Mouse (Mus musculus): Measurements from ENCODE around the gene Zfp644.

Gene Zfp644

DNA sequence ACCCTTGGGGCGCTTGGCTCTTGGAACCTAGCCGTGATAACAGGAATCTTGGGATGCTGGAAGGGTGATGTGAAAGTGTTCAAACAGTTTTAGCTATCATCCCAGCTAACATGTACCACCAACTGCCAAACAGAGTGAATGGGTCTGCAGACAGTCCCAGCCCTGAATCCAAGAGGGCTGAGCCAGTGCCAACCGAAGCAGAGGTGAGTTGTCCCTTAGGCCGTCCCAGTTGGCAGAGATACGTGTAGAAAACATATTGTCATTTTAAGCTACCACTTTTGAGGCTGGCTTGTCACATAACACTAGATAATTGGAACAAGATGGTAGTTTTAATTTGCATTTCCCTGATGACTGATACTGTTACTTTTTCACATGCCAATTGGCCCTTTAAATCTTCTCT is 106.4 kb downstream of the Zfp644 start:
- no peak for DNase-seq

DNA sequence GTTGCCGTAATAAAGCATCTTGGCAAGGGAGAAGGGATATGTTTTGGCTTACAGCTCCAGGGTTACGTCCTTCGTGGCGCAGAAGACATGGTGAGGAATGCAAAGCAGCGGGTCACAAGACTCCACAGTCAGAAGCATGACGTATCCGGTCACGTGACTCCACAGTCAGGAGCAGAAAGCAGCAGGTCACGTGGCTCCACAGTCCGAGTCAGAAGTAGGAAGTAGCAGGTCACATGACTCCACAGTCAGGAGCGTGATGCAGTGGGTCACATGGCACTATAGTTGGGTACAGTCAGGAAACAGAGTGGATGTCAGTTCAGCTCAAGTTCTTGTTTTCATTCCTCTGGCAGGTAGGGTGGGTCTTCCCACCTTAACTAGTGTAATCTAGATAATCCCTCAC is 107.4 kb downstream of the Zfp644 start:
- no peak for DNase-seq

DNA sequence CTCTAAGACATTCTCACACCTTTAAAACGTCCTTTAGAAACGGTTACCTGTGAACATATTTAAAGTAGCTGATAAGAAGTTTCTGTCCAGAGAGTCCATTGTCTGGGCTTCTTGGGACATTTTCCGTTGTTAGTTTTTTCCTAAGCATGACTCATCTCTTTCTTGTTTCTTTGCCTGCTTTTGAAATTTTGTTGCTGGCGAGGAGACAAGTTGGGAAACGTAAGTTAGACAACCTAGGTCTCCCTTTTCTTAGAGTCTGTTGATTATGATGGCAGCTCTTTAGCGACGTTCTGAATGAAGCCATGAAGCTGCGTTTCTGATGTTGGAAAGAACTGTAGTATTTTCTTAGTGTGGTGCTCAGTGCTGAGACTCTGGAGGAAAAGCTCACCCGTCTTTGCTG is 108.1 kb downstream of the Zfp644 start:
- no peak for DNase-seq

DNA sequence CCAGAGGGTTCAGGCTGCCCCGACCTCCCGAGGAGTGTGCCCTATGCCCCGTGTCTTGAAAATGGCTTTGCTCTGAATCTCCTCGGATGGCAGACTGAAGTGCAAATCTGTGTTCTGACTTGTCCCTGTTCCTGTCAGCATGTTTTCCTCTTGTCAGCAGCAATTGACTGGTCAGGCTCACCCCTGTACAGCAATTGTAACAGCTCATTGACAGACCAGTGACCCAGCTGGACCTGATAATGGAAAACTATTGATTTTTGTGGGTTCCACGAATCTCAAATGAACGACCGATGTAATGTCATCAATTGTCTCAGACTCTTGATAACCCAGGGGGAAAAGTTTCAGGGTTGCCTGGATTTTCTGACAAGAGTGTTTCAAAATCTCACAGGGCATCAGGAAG is 116.1 kb downstream of the Zfp644 start:
- no peak for DNase-seq

DNA sequence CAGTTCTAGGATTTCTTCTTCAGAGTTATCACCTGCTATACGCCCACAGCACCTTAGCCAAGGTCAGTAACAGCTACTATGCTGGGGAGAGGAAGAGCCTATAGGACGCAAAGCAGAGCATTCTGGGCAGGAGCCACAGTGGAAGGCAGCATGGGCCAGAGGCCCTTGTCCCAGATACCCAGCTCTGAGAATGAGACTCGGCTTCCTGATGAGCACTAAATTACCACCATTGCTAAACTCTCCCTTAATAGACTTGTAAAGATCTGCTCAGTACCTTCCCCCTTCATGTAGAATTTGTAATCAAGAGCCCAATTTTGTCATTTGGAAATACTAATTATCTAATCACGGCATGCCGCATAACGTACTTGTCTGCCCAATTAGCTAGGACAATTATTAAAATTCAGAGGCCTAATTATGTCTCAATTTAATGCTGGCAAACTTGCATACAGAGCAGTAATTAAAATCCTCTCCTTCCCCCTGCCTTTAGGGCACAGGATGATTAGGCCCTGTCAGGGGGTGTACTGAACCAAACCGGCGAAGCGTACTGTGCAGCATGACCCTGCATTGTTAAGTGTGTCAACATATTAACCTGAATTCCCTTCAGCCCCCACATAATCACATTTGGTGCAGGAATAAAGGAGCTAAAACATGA is 119.7 kb downstream of the Zfp644 start:
- DNase-seq, result no peak

DNA sequence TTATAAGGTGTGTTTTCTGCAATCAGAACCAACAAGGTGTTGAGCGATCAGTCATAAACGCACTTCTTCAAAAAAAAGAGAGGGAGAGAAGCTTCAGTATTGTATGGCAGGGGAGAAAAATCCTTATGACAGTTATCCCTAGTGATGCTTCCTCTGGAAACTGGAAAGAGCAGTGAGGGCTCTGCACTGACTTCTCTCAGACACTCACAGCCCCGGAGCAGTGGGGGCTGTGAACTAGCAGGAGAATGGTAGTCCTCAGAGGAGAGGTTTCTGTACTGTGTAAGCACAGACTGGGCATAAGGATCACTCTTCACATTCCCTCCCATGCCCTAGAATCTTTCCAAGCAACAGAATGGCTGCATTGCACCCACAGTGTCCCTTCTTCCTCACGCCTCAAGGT is 122.0 kb downstream of the Zfp644 start:
- DNase-seq, result no peak

DNA sequence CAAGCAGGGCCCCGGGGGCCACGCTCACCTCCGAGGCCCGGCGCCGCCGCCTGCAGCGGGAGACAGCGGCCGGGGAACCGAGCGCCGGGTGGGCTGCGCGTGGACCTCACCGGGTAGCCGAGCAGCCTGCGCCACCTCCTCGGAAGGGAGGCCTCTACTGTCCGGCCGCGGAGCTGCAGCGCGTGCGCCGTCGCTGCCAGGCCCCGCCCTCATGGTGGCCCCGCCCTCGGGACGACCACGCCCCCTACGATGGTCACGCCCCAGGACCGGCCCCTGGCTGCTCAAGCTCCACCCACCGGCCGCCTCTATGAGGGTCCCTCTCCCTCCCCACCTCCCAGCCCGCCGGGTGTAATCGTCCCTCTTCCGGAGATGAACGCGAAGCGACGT is 122.5 kb downstream of the Zfp644 start:
- peak; percentile 86 for DNase-seq

DNA sequence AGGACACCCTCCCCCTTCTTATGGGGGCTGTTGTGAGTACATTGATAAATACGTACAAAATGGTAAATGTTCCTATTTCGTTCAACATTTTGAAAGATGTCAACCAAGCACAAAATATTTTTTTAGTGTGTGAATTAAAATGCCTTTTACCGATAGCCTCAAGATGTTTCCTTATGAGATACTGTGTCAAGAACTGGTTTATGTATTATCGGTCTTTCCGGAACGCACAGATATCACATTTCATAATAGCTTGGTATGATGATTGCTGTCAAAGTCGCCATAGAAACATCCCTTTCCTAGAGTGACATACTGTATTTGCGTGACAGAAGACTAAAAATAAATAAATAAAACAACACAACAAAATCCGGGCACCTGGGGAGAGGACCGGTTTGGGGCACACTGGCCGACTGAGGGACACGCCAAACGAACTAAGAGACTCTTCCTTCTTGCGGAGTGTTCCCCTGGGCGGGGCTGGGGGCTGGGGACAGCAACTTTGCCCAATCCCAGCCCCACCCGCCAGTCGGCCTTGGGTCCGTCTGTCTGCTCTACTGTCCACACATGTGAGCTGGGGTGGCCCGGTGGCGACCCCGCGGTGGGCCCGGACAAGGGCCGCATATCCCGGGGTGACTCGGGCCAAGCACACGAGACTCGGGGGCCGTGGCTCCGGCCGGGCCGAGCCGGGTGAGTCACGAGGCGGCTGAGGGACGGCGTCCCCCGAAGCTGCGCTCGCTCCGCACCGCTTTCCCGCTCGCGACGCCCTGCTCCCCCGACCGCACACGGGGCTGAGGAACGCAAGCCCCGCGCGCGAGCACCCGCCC is 123.1 kb downstream of the Zfp644 start:
- DNase-seq, result peak; percentile 24 to 29

All from B cell, adult 2 months (primary cell).